Mouse (Mus musculus): Measurements from ENCODE around the gene Ryr2.

Gene Ryr2

DNA sequence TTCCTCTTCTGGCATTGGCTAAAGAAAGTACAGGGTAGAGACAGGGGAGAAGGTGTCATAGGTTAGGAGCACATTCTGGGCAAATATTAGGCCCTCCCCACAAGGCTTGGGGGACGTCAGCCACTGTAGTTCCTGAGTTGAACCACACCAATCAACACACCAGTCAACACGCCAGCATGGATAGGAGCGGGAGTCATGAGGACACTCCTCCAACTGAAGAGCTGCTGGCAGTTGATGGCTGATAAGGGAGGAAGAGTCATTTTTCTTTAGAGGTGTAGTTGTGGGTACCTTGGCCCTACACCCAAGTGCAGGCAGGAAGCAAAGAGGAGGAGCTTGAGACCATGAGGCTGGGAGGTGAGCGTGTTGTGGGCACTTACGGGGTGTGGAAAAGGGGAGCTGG lies 13.6 kb downstream of the Ryr2 start:
- no peak for DNase-seq

DNA sequence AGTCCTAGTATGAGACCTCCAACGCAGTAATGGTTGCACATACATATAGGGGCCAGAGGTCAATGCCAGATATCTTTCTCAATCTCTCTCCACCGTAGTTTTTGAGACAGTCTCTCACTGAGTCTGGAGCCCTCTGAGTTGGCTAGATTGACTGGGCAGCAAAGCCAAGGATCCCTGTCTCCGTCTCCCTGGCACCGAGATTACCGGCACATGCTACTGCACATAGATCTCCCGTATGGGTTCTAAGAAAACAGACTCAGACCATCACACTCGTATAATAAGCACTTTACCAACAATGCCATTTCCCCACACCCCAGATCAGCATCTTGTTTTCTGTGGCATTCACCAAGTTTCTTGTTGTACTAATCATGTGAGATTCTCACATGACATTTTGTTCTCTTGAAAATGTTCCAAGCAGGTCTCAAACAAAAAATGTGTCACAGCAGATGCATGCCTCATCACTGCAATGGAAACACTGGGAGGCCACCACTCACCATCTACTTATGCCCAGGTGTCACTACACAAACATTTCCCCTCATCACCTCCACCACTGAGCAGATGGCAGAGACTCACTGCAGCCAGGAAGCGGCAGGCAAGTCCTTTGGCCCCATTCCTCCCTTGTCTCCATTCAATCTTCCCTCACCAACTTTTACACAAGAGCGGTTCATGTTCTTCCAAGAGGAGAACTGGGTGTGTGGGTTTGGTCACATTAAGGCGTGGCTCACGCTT lies 14.2 kb downstream of the Ryr2 start:
- DNase-seq = peak; percentile 50

GRCm38 (mm10) chr13:12084112-12084475 lies 22.7 kb downstream of the Ryr2 start:
- DNase-seq = no peak

DNA sequence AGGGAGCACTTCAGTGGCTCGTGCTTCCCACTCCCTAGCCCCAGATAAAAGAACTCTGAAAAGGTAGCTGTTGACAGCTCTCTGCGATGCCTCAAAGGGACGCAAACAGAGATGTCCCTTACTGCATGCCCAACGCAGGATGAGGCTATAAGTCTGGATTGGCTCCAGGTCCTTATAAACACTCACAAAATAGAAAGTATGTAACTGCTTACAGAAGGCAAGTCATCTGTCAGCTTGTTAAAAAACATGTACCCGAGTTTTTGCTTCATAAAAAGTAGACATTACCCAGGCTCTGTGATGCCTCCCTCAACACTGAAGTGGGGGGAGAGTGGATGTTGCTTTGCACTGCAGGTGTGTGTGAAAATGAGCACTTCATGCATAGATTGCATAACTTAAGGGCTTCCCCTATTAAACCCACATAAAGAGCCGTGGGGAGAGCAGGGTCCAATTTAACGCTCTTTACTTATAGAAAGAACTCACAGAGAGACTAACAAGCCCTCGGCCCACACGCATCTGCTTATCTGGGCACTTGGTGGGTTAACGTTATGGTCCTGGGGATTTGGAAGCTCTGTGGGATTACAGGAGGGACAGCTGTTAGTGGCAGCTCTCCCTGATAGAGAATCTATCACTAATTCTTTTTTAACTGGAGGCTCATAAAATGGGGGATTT lies 23.2 kb downstream of the Ryr2 start:
- DNase-seq = no peak

DNA sequence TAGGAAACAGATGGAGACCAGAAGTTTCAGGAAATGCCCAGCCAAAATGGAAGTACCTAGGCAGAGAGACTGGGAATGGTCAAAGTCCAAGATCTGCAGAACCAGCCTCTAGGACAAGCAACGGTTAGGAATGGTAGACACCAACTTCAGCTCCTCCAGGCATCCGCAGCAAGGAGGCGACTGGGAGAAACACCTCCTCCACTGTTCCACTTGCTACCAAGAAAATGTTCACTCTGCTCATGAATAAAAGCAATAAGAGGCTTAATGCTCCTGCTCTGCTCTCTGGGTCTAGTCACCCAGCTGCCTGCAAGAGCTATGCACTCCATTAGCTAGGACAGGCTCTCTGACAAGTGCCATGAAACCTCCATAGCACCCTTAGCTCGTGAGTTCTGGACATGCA lies 26.2 kb downstream of the Ryr2 start:
- no peak for DNase-seq

DNA sequence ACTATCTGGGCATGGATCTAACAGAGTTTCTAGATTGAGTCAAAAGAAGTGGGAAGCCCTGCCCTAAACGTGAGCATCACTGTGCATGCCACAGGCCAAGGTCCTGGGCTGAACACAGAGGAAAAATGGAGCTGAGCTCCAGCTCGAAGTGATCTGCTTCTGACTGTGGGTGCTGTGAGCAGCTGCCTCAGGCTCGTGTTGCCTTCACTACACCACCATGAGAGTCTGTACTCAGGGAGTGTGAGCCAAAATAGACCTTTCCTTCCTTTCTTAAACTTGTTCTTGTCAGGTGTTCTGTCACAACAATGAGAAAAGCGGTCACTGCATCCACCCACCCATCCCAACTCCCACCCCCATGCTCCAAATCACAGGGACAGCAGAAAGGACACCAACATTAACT lies 27.2 kb downstream of the Ryr2 start:
- DNase-seq = no peak

DNA sequence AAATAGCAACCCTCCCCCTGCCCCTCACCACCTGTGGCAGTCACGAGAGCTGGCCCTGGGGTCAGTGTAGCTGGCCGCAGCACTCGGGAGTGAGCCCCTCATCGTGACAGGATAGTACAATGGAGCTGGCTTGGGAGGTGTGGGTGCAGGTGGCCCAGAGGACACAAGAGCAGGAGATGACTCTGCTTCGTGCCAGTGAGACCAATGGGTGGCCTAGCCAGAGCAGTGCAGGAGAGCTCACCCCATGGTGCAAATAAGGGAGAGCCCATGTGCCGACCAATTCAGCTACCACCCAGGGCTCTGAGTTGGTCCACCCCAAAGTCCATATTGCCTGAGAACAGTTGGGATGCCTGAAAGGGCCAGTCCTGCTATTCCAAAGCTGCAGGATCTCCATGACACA lies 31.8 kb downstream of the Ryr2 start:
- DNase-seq = no peak

- no peak for DNase-seq
Observed at GRCm38 (mm10) chr13:12072571-12072970, 34.2 kb downstream of the Ryr2 start.

DNA sequence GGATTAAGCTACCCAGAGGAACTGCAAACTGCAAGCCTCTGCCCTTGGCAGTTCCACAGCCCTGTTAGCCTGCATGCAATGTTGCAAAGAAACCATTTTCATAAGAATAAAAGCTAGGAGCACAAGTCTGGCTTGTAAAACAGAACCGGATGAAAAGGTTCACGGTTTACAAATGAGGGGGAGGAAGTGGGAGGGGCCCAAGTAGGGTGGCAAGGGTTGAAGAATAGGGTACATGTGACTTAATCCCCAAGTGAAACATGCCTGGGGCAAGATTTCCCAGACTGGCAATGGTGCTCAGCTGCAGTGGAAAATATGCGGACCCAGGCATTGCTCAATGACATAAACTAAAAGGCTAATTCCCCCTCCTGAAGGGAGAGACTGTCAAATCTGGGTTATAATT lies 34.6 kb downstream of the Ryr2 start:
- DNase-seq = no peak

GRCm38 (mm10) chr13:12070157-12071129 lies 36.3 kb downstream of the Ryr2 start:
- DNase-seq = no peak

GRCm38 (mm10) chr13:12064576-12064975 lies 42.2 kb downstream of the Ryr2 start:
- no peak for DNase-seq

- no peak for DNase-seq
Observed at GRCm38 (mm10) chr13:12063561-12063960, 43.2 kb downstream of the Ryr2 start.

- no peak for DNase-seq
Observed at GRCm38 (mm10) chr13:12057357-12057771, 49.4 kb downstream of the Ryr2 start.

- no peak for DNase-seq
Observed at GRCm38 (mm10) chr13:12055913-12056312, 50.8 kb downstream of the Ryr2 start.

DNA sequence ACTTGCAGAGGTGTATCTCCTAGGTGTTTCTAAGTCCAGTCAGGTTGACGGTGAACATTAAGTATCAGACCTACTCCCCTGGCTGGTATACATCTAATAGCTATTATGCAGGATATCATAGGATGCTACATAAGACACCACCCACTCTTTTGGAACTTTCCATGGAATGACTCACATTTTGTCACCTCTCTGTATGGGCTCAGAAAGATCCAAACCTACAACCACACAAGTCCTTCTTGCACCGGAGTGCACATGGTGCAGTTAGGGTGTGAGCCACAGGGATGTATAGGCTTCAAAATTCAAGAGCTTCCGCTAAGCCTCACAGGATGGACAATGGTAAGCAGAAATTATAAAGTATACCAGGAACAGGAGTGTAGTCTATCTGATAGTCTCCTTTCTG lies 52.8 kb downstream of the Ryr2 start:
- no peak for DNase-seq

GRCm38 (mm10) chr13:12050809-12051208 lies 55.9 kb downstream of the Ryr2 start:
- no peak for DNase-seq

GRCm38 (mm10) chr13:12047059-12047458 lies 59.7 kb downstream of the Ryr2 start:
- no peak for DNase-seq

- DNase-seq = no peak
Observed at GRCm38 (mm10) chr13:12044751-12045150, 62.0 kb downstream of the Ryr2 start.

DNA sequence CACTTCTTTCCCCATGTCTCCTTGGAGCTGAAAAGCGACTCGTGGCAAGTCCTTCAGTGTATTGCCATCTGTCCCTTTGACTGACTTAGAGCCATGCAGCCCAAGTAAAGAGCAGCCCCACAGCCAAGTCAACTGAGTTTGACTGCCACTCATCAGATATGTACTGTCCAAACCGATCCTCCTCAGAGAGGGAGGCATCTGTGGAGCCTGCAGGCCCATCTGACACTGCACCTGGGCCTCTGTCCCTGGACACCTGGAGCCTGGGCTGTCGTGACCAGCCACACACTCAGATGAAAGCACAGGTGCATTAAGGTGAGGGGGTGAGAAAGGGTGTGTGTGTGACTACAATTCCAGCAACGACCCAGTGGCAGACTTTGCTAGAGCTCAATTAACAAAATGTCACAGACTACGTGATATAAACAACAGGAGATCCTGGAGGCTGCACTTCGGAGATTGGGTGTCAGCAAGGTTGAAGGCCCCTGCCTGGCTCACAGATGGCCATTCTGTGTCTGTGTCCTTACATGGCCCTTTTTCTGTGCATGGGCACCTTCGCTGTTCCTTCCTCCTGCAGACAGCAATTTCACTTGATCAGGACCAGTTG lies 63.8 kb downstream of the Ryr2 start:
- DNase-seq = peak; percentile 74

GRCm38 (mm10) chr13:12039967-12040366 lies 66.8 kb downstream of the Ryr2 start:
- no peak for DNase-seq

DNA sequence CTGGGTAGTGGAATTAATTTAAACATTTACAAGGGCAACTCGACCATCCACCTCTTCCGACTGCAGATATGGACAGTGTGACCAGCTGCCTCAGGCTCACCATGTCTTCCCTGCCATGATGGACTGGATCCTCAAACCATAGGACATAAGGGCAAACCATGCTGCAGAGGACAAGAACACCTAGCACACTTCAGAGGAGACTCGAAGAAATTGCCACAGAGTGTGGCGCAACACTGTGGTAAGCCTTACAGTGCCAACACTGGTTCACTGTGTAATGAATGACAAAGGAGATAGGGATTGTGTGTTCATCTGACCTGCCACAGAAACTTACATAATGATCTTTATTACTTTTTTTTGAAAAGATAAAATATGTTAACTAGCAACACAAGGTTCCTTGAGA lies 68.1 kb downstream of the Ryr2 start:
- no peak for DNase-seq

DNA sequence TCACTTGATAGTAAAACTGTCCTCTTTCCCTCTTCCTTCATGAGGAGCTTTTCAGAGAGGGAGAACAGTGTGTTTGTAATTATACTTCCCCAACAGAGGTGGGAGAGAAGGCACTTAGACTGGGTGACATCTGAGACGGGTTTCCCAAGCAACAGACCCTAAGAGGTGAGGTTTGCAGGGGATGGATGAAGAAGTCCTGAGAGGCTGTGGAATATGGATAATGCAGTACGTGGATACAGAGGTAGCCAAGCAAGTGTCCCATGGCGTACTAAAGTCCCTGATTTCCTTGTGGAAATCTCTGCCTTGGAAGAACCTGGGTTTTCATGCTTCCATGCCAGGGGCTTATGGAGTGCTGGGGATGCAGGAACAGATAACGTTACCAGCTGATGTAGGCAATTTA lies 69.5 kb downstream of the Ryr2 start:
- DNase-seq = no peak

DNA sequence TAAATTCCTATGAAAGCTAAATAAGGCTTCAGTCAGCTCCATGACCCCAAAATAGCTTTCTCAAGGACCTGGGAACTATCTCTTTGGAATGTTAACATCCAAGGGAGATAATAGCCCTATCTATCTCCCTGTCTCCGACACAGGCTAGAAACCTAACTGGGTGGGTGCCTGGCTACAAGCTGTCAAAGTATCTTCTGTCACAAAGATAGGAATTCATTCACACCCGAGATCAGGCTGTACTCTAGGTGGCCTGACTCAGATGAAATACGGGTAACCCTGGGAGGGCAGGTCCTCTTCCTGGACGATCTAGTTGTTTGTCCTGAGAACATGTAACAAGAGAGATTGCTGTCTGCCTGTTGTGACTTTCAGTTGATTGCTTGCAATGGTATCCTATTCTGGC lies 69.9 kb downstream of the Ryr2 start:
- DNase-seq = no peak

Data from cerebellum, adult 11 months (tissue).